Mouse (Mus musculus): ENCODE results near the gene Sema3a. TPM values are rescaled to one million over a fixed set of nuclear protein-coding genes. Genes with fewer than 3 reads are reported as not detected.

Sema3a gene
- polyA plus RNA-seq, 1 experiment from 2014 or later, result 16.2 TPM

DNA sequence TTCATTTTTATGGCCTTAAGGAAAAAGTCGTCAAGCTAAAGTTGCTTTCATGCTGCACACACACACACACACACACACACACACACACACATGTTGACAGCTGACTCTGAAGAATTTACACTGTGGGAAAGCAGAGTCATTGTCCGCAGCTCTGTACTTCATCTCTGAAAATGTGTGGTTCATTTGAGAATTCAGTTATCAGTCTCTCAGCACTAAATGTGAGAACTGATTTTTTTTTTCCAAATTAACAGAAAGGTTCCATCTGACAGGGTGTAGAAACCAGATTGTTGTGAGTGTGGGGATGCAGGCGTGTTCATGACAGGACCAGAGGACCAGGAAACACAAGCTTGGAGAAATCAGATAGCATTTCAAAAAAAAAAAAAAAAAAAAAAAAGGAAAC, 400.4 kb downstream of the Sema3a start:
- no peak overlapping the region for H3K27ac ChIP-seq (replicated peaks)
- no peaks in the 10 kb centered on the region; the same call in 1 of the 2 replicates for H3K36me3 ChIP-seq
- no peak for ATAC-seq (ENCODE audit: low read depth)
- H3K4me2 ChIP-seq, result no peak overlapping the region
- no peak overlapping the region for H3K4me3 ChIP-seq
- WGBS, result 72% methylated on average over 3 of the region's 3 CpGs
- peaks cover 26% of the 10 kb centered on the region for H3K27me3 ChIP-seq
- no peak overlapping the region for H3K9ac ChIP-seq
- H3K4me1 ChIP-seq (replicated peaks), result peaks cover 3% of the 10 kb centered on the region; the same call in 1 of the 2 replicates
- H3K9me3 ChIP-seq, result no peaks in the 10 kb centered on the region

DNA sequence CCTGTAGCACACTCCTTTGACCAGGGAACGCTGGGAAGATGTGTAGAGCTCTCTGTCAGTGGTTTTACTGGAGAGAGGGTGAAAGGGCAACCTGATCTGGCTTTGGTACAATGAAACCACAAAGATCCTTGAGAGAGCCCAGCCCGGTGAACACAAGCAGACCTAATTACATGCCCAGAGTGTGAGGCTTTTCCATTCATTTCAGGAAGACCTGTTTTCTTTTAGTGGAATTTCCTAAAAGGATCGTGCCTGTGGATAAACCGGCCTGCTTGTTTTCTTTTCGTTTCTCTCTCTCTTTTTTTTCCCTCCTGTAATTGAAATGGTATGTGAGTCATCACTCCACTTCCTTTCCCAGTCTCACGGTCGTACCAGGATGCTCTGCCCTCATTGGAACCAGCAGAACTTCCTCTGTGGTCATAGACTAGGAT, 401.8 kb downstream of the Sema3a start:
- no peak overlapping the region for H3K9ac ChIP-seq
- H3K36me3 ChIP-seq, result no peaks in the 10 kb centered on the region; the same call in 1 of the 2 replicates
- H3K27me3 ChIP-seq, result peaks cover 37% of the 10 kb centered on the region
- 22% methylated on average over 7 of the region's 7 CpGs for WGBS
- ATAC-seq (ENCODE audit: low read depth), result no peak; the same call in 1 of the 2 replicates
- no peak overlapping the region for H3K27ac ChIP-seq (replicated peaks)
- H3K4me3 ChIP-seq, result no peak overlapping the region
- H3K4me2 ChIP-seq, result no peak overlapping the region
- peaks cover 3% of the 10 kb centered on the region; the same call in 1 of the 2 replicates for H3K4me1 ChIP-seq (replicated peaks)
- H3K9me3 ChIP-seq, result no peaks in the 10 kb centered on the region

DNA sequence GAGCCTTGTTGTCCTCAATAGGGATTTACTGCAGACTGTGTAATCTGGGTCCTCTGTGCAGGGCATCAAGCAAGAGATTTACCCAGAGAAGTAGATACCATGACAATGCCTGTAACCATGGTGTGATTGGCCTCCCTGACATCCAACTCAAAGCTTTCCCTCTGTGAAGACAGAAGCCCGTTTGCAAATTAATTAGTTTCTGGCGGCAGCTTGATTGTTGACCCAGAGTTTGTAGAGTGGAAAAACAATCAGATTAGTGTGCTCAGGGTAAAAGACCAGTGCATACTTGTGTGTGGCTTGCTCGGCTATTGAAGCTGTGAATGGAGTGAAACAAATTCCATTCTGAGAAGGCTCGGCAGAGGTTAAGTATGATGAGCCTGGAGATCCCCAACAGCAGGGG, 404.0 kb downstream of the Sema3a start:
- Histone ChIP-seq H3K9me3 (no peaks in the 10 kb centered on the region), H3K27me3 (peaks cover 42% of the 10 kb centered on the region), H3K4me2 (no peak overlapping the region), H3K36me3 (no peaks in the 10 kb centered on the region), H3K27ac (replicated peaks) (no peak overlapping the region), H3K4me3 (no peak overlapping the region), H3K4me1 (replicated peaks) (peaks cover 3% of the 10 kb centered on the region; the same call in 1 of the 2 replicates), H3K9ac (no peak overlapping the region)
- 7% methylated on average over 4 of the region's 4 CpGs for WGBS
- ATAC-seq (ENCODE audit: low read depth), result peak; percentile 94

DNA sequence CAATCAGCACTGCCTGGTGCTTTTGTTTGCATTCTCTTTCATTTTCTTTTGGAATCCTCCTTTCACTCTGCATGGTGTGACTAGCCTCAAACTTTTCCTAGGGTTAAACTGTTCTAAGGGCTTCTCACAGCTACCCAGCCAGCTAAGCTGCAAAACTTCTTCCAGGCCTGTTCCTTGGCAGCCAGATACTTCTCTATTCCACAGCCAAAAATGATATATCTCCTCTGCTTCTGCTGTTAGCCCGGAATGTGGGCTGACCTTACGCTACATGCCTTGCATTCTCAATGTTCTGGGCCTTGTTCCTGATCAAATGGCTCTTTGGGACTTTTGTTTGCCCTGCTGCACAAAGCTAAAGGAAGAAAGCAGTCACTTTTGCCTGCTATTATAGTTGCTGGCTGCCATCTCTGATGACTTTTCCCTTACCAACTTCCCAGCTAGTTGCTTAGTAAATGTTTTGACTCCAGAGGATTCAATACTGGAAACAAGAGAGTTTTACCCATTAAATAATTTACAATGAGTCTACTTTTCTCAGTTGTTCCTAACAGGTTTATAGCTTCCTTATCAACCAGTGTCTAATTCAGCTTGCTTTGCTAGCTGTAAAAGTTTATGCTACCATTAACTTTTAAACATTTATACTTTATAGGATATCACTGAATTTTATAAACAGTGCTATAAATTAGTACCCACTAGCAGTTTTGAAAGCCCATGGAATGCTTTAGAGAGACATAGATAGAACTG, 422.4 kb downstream of the Sema3a start:
- H3K4me2 ChIP-seq, result no peak overlapping the region
- no peaks in the 10 kb centered on the region for H3K9me3 ChIP-seq
- H3K4me1 ChIP-seq (replicated peaks), result peaks cover 14% of the 10 kb centered on the region
- ATAC-seq (ENCODE audit: low read depth), result peak; percentile 76
- 0 out of 2 replicates have a peak overlapping the region, but pooled peaks have one; percentile 10 for H3K27ac ChIP-seq (replicated peaks)
- 8% methylated on average over 2 of the region's 2 CpGs for WGBS
- H3K9ac ChIP-seq, result no peak overlapping the region
- H3K27me3 ChIP-seq, result no peaks in the 10 kb centered on the region
- H3K36me3 ChIP-seq, result no peaks in the 10 kb centered on the region
- H3K4me3 ChIP-seq, result no peak overlapping the region

GRCm38 (mm10) chr5:13548210-13548554, 423.0 kb downstream of the Sema3a start:
- Histone ChIP-seq H3K4me1 (replicated peaks) (peaks cover 14% of the 10 kb centered on the region), H3K27ac (replicated peaks) (no peak overlapping the region), H3K27me3 (no peaks in the 10 kb centered on the region), H3K9ac (no peak overlapping the region), H3K4me2 (no peak overlapping the region), H3K36me3 (no peaks in the 10 kb centered on the region), H3K4me3 (no peak overlapping the region), H3K9me3 (no peaks in the 10 kb centered on the region)
- 53% methylated on average over 1 of the region's 1 CpGs for whole genome bisulfite sequencing
- ATAC-seq (ENCODE audit: low read depth), result no peak

- no peak overlapping the region for H3K4me2 ChIP-seq
- no peak for ATAC-seq (ENCODE audit: low read depth)
- H3K4me3 ChIP-seq, result no peak overlapping the region
- no peak overlapping the region for H3K27ac ChIP-seq (replicated peaks)
- peaks cover 14% of the 10 kb centered on the region for H3K4me1 ChIP-seq (replicated peaks)
- 89% methylated on average over 5 of the region's 5 CpGs for WGBS
- no peaks in the 10 kb centered on the region for H3K27me3 ChIP-seq
- no peaks in the 10 kb centered on the region for H3K36me3 ChIP-seq
- H3K9ac ChIP-seq, result no peak overlapping the region
- H3K9me3 ChIP-seq, result no peaks in the 10 kb centered on the region
Observed at GRCm38 (mm10) chr5:13549080-13549479, 423.9 kb downstream of the Sema3a start.

GRCm38 (mm10) chr5:13550953-13551352, 425.7 kb downstream of the Sema3a start:
- 97% methylated on average over 1 of the region's 1 CpGs for WGBS

GRCm38 (mm10) chr5:13557257-13557656, 432.0 kb downstream of the Sema3a start:
- Histone ChIP-seq H3K4me3 (no peak overlapping the region), H3K27ac (replicated peaks) (no peak overlapping the region), H3K36me3 (no peaks in the 10 kb centered on the region), H3K9ac (no peak overlapping the region), H3K4me1 (replicated peaks) (no peaks in the 10 kb centered on the region), H3K27me3 (no peaks in the 10 kb centered on the region), H3K4me2 (no peak overlapping the region), H3K9me3 (no peaks in the 10 kb centered on the region)
- 49% methylated on average over 4 of the region's 4 CpGs for WGBS
- no peak for ATAC-seq (ENCODE audit: low read depth)

More at GRCm38 (mm10) chr5:13550953-13551352, 425.7 kb downstream of the Sema3a start:
- Histone ChIP-seq H3K36me3 (no peaks in the 10 kb centered on the region), H3K4me1 (replicated peaks) (peaks cover 14% of the 10 kb centered on the region), H3K27ac (replicated peaks) (no peak overlapping the region), H3K4me2 (no peak overlapping the region), H3K9me3 (no peaks in the 10 kb centered on the region), H3K9ac (no peak overlapping the region), H3K4me3 (no peak overlapping the region), H3K27me3 (no peaks in the 10 kb centered on the region)
- ATAC-seq (ENCODE audit: low read depth), result no peak

DNA sequence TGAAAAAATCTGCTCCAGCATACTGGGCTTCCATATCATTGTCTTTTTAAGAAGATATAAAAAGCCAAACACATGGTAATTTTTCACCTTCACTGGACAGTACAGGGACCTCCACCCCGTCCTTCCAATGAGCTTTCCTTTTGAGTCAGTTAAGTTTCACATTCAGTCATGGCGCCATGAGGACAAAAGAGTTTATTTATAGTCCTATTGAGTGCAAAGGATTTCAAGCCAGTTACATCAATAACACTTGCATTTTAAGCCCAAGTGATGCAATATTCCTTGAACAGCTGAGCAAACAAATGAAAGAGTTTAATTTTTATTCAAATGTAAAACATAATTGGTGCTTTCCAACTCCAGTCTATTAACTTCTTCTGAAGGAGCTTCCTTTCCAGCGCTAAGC, 448.7 kb downstream of the Sema3a start:
- Histone ChIP-seq H3K36me3 (peaks cover 5% of the 10 kb centered on the region), H3K27me3 (no peaks in the 10 kb centered on the region), H3K27ac (replicated peaks) (no peak overlapping the region), H3K4me1 (replicated peaks) (no peaks in the 10 kb centered on the region), H3K9ac (no peak overlapping the region), H3K4me2 (no peak overlapping the region), H3K9me3 (peaks cover 4% of the 10 kb centered on the region; the same call in 1 of the 2 replicates), H3K4me3 (no peak overlapping the region)
- ATAC-seq (ENCODE audit: low read depth), result no peak
- WGBS, result 51% methylated on average over 3 of the region's 3 CpGs

- Histone ChIP-seq H3K4me2 (no peak overlapping the region), H3K27me3 (no peaks in the 10 kb centered on the region), H3K36me3 (no peaks in the 10 kb centered on the region), H3K9ac (no peak overlapping the region), H3K9me3 (no peaks in the 10 kb centered on the region), H3K27ac (replicated peaks) (no peak overlapping the region), H3K4me3 (no peak overlapping the region), H3K4me1 (replicated peaks) (no peaks in the 10 kb centered on the region)
- WGBS, result 45% methylated on average over 2 of the region's 2 CpGs
- ATAC-seq (ENCODE audit: low read depth), result no peak
Observed at GRCm38 (mm10) chr5:13579123-13579522, 453.9 kb downstream of the Sema3a start.

GRCm38 (mm10) chr5:13585559-13586207, 460.5 kb downstream of the Sema3a start:
- Histone ChIP-seq H3K27me3 (no peaks in the 10 kb centered on the region), H3K4me1 (replicated peaks) (no peaks in the 10 kb centered on the region), H3K4me2 (no peak overlapping the region), H3K27ac (replicated peaks) (no peak overlapping the region), H3K4me3 (no peak overlapping the region), H3K9me3 (no peaks in the 10 kb centered on the region), H3K9ac (no peak overlapping the region), H3K36me3 (no peaks in the 10 kb centered on the region)
- ATAC-seq (ENCODE audit: low read depth), result no peak

- no peak for ATAC-seq (ENCODE audit: low read depth)
- Histone ChIP-seq H3K27me3 (no peaks in the 10 kb centered on the region), H3K4me2 (no peak overlapping the region), H3K27ac (replicated peaks) (no peak overlapping the region), H3K9me3 (no peaks in the 10 kb centered on the region), H3K9ac (no peak overlapping the region), H3K4me1 (replicated peaks) (no peaks in the 10 kb centered on the region), H3K36me3 (no peaks in the 10 kb centered on the region), H3K4me3 (no peak overlapping the region)
- 72% methylated on average over 2 of the region's 2 CpGs for WGBS
Observed at GRCm38 (mm10) chr5:13594422-13594821, 469.2 kb downstream of the Sema3a start.

All from neural tube, embryonic 13.5 days (tissue).